Mouse (Mus musculus): Measurements from ENCODE around the gene Rab5b. TPM values are rescaled to one million over a fixed set of nuclear protein-coding genes. Genes with fewer than 3 reads are reported as not detected.

Gene Rab5b
- polyA plus RNA-seq, 1 experiment from 2014 or later: 106 TPM

DNA sequence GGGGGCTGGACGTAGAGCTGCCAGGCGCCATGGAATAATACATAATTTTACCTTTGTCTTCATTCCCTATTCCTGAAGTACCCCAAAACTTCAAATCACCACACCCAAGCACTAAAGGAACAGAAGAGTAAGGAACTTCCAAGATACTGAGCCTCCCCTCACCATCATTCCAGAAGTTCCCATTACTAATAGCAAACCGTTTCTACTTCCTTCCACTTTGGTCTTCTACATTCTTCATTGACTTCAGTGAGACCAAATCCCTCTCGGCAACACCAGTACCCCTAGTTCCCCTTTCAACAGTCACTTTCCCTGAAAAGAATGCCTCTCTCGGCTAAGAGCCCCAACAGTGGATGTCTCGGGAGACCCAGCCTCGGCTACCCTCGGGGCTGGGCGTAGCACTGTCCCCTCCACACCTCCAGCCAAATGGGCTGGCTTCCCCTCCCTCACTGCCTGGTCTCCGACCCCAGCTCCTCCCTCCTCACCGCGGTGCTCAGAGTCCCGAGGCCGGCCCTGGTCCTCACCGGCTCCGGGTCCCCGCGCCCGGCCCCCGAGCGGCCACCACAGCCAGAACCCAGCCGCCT, 563 bp downstream of the Rab5b start:
- H3K4me1 ChIP-seq (replicated peaks): peaks cover 16% of the 10 kb centered on the region
- WGBS: 2% methylated on average over 22 of the region's 22 CpGs
- ATAC-seq: no peak
- H3K4me3 ChIP-seq (replicated peaks): peak overlapping the region; percentile 93
- H3K27ac ChIP-seq: peak overlapping the region; percentile 98
- H3K27me3 ChIP-seq: no peaks in the 10 kb centered on the region
- no peaks in the 10 kb centered on the region for H3K9me3 ChIP-seq
- peak overlapping the region; percentile 96 for H3K9ac ChIP-seq (replicated peaks)
- no peaks in the 10 kb centered on the region for H3K36me3 ChIP-seq
- peak overlapping the region; percentile 78 for H3K4me2 ChIP-seq (replicated peaks)

DNA sequence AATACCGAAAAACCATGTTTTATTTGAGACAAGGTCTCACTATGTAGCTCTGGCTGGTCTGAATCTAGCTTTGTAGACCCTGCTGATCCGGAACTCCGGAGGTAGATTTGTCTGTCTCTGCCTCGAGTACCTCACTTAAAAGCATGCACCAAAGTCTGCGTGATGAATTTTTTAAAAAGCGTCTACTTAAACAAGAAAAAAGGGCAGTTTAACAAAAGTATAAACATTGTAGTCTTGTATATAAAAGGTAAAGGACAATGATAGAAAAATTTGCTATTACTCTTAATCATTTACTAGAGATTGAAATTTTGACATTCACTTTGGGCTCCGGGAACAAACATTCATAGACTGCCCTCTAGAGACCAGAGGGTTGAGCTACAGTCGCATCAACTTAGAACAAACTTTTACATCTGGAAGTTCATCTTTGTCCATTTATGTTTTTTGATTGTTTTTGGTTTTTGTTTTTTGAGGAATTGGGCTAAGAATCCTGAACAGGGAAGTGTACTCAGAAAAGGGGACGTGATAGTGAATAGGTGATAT, 21.5 kb downstream of the Rab5b start:
- Histone ChIP-seq H3K4me3 (replicated peaks) (peak overlapping the region; percentile 63), H3K9me3 (no peaks in the 10 kb centered on the region), H3K27ac (peak overlapping the region; percentile 30; the same call in 1 of the 2 replicates), H3K4me2 (replicated peaks) (peak overlapping the region; percentile 84), H3K36me3 (peaks cover 22% of the 10 kb centered on the region), H3K9ac (replicated peaks) (peak overlapping the region; percentile 75), H3K4me1 (replicated peaks) (peaks cover 14% of the 10 kb centered on the region), H3K27me3 (no peaks in the 10 kb centered on the region; the same call in 1 of the 2 replicates)
- WGBS: 2% methylated on average over 9 of the region's 9 CpGs
- no peak for ATAC-seq

- H3K27me3 ChIP-seq: no peaks in the 10 kb centered on the region; the same call in 1 of the 2 replicates
- peak within 1 kb of the TSS; percentile 75 for H3K9ac ChIP-seq (replicated peaks)
- H3K4me3 ChIP-seq (replicated peaks): peak within 1 kb of the TSS; percentile 63
- peaks cover 16% of the 10 kb centered on the region; the same call in 1 of the 2 replicates for H3K36me3 ChIP-seq
- ATAC-seq: peak; percentile 96
- peaks cover 17% of the 10 kb centered on the region for H3K4me1 ChIP-seq (replicated peaks)
- no peaks in the 10 kb centered on the region for H3K9me3 ChIP-seq
- peak within 1 kb of the TSS; percentile 30 for H3K27ac ChIP-seq
- under 1% methylated on average over 60 of the region's 60 CpGs for WGBS
- H3K4me2 ChIP-seq (replicated peaks): peak within 1 kb of the TSS; percentile 84
Observed at GRCm38 (mm10) chr10:128673763-128674468, 22.1 kb downstream of the Rab5b start, which contains the start of gene Suox. Gene Suox, minus strand, starts transcription at chr10:128674073.

DNA sequence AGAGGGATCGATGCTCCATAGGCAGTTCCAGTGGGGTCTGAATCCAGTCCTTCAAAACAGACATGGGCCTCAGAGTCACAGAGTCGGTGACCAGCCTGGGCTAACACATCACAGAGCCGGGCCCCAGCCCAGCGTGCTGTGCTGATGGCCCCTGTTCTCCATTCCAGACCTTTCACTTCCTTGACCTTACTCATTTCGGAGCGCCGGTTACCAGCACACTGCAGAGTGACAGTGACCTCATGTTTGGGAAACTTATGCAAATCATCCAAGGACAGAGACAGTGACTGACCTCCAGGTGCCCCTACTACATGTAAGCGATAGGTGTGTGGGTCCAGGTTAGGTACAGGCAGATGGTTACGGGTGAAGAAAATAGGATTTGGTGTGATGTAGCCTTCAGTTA, 24.9 kb downstream of the Rab5b start:
- Histone ChIP-seq H3K4me3 (replicated peaks) (no peak overlapping the region), H3K27me3 (no peaks in the 10 kb centered on the region; the same call in 1 of the 2 replicates), H3K9ac (replicated peaks) (no peak overlapping the region), H3K36me3 (peaks cover 13% of the 10 kb centered on the region; the same call in 1 of the 2 replicates), H3K9me3 (no peaks in the 10 kb centered on the region), H3K27ac (no peak overlapping the region), H3K4me2 (replicated peaks) (no peak overlapping the region), H3K4me1 (replicated peaks) (peaks cover 26% of the 10 kb centered on the region)
- 93% methylated on average over 9 of the region's 9 CpGs for WGBS
- ATAC-seq: no peak

GRCm38 (mm10) chr10:128668790-128669672, 27.0 kb downstream of the Rab5b start:
- H3K27ac ChIP-seq: peak overlapping the region; percentile 69
- H3K27me3 ChIP-seq: no peaks in the 10 kb centered on the region; the same call in 1 of the 2 replicates
- under 1% methylated on average over 42 of the region's 42 CpGs for WGBS
- peak overlapping the region; percentile 85 for H3K9ac ChIP-seq (replicated peaks)
- peak overlapping the region; percentile 61 for H3K4me3 ChIP-seq (replicated peaks)
- H3K4me1 ChIP-seq (replicated peaks): peaks cover 23% of the 10 kb centered on the region
- no peaks in the 10 kb centered on the region for H3K9me3 ChIP-seq
- peak overlapping the region; percentile 77 for H3K4me2 ChIP-seq (replicated peaks)
- H3K36me3 ChIP-seq: peaks cover 11% of the 10 kb centered on the region; the same call in 1 of the 2 replicates
- peak; percentile 58 for ATAC-seq

DNA sequence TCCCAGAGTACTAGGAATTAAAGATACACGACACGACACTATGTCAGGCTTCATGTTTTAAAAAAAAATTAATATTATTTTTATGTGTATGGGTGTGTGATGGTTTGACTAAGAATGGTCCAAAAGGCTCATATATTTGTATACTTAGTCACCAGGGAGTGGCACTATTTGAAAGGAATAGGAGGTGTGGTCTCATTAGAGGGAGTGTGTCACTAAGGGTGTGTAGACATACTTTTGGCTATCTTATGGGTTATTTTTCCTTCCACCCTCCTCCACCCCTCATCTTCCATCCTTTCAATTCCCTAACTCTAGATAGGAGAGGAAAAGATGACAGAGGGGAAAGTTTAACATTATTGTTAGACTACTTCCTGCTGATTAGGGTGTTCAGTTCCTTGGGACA, 30.3 kb downstream of the Rab5b start:
- ATAC-seq: no peak
- H3K9me3 ChIP-seq: no peaks in the 10 kb centered on the region
- no peaks in the 10 kb centered on the region; the same call in 1 of the 2 replicates for H3K27me3 ChIP-seq
- no peak overlapping the region for H3K4me2 ChIP-seq (replicated peaks)
- H3K36me3 ChIP-seq: peaks cover 4% of the 10 kb centered on the region; the same call in 1 of the 2 replicates
- H3K4me3 ChIP-seq (replicated peaks): no peak overlapping the region
- H3K27ac ChIP-seq: no peak overlapping the region
- WGBS: 92% methylated on average over 2 of the region's 2 CpGs
- H3K9ac ChIP-seq (replicated peaks): no peak overlapping the region
- H3K4me1 ChIP-seq (replicated peaks): peaks cover 12% of the 10 kb centered on the region

GRCm38 (mm10) chr10:128665307-128665706, 30.8 kb downstream of the Rab5b start:
- ATAC-seq: no peak
- 83% methylated on average over 3 of the region's 3 CpGs for WGBS
- Histone ChIP-seq H3K27me3 (no peaks in the 10 kb centered on the region), H3K4me1 (replicated peaks) (peaks cover 12% of the 10 kb centered on the region), H3K4me2 (replicated peaks) (no peak overlapping the region), H3K9ac (replicated peaks) (no peak overlapping the region), H3K4me3 (replicated peaks) (no peak overlapping the region), H3K27ac (no peak overlapping the region), H3K36me3 (no peaks in the 10 kb centered on the region), H3K9me3 (no peaks in the 10 kb centered on the region)

DNA sequence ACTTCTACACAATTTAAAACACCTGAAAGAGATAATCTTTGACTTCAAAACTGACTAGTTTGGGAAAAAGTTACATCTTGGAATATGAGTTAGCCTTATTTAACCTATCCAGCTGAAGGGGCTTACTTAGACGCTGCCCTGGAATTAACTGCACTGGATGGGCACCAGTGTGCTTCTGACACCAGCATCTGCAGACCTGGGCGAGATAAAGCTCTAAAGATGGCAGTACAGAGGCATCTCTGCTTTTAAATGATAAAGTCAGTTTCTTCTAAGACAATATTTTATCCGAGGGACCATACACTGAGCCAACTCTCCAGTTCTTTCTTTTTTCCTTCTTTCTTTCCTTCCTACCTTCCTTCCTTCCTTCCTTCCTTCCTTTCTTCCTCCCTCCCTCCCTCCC, 31.3 kb downstream of the Rab5b start:
- Histone ChIP-seq H3K27me3 (no peaks in the 10 kb centered on the region), H3K36me3 (no peaks in the 10 kb centered on the region), H3K4me3 (replicated peaks) (no peak overlapping the region), H3K9ac (replicated peaks) (no peak overlapping the region), H3K27ac (no peak overlapping the region), H3K4me1 (replicated peaks) (peaks cover 12% of the 10 kb centered on the region), H3K9me3 (no peaks in the 10 kb centered on the region), H3K4me2 (replicated peaks) (no peak overlapping the region)
- 67% methylated on average over 3 of the region's 3 CpGs for WGBS
- ATAC-seq: no peak

DNA sequence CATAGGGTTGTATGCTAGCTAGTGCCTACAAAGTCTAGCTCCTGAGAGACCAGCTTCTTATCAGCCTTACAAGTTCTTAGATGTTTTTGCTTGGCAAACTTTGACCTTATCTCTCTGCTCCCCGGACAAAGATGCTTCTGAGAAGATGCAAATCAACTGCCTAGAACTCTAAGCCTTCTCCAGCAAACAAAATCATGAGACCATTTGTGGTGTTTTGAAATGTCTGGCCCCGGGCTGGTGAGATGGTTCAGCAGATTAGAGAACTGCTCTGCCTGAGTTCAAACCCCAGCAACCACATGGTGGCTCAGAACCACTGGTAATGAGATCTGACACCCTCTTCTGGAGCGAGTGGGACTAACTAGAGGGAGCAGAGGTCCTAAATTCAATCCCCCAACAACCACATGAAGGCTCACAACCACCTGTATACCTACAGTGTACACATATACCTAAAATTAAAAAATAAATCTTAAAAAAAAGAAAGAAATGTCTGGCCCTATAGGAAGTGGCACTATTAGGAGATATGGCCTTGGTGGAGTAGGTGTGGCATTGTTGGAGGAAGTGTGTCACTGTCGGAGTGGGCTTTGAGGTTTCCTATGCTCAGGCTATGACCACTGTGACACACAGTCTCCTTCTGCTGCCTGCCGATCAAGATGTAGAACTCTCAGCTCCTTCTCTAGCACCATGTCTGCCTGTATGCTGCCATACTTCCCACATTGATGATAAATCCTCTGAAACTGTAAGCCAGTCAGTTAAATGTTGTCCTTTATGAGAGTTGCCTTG, 32.4 kb downstream of the Rab5b start:
- Histone ChIP-seq H3K4me2 (replicated peaks) (no peak overlapping the region), H3K9ac (replicated peaks) (no peak overlapping the region), H3K27me3 (no peaks in the 10 kb centered on the region), H3K9me3 (no peaks in the 10 kb centered on the region), H3K36me3 (no peaks in the 10 kb centered on the region), H3K4me3 (replicated peaks) (no peak overlapping the region), H3K4me1 (replicated peaks) (peaks cover 9% of the 10 kb centered on the region), H3K27ac (no peak overlapping the region)
- no peak for ATAC-seq
- 68% methylated on average over 5 of the region's 5 CpGs for WGBS

GRCm38 (mm10) chr10:128662465-128662864, 33.6 kb downstream of the Rab5b start:
- H3K9me3 ChIP-seq: no peaks in the 10 kb centered on the region
- no peak overlapping the region for H3K9ac ChIP-seq (replicated peaks)
- no peak overlapping the region for H3K4me2 ChIP-seq (replicated peaks)
- no peak overlapping the region for H3K4me3 ChIP-seq (replicated peaks)
- no peak overlapping the region for H3K27ac ChIP-seq
- no peaks in the 10 kb centered on the region for H3K36me3 ChIP-seq
- H3K4me1 ChIP-seq (replicated peaks): no peaks in the 10 kb centered on the region
- no peak for ATAC-seq
- H3K27me3 ChIP-seq: no peaks in the 10 kb centered on the region

DNA sequence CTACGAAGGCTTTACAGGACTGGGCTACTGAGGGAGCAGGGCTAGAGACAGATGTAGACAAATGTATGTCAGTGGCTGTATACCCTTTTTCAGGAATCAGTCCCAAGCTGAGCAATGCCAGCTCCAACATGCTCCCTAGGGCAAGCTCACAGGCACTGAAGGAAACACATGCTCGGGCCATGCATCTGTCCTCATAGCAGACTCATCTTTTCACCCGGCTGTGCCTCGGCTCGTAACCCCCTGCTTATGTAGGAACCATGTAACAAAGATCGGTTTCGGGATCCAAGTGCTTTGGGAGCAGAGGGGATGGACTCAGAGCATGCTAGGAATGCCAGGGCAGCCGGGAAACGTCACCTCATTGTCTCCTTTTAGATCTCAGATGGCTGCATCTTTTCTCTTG, 36.6 kb downstream of the Rab5b start:
- no peak overlapping the region for H3K4me2 ChIP-seq (replicated peaks)
- H3K9ac ChIP-seq (replicated peaks): no peak overlapping the region
- no peak for ATAC-seq
- no peaks in the 10 kb centered on the region for H3K4me1 ChIP-seq (replicated peaks)
- H3K27ac ChIP-seq: no peak overlapping the region
- H3K4me3 ChIP-seq (replicated peaks): no peak overlapping the region
- H3K36me3 ChIP-seq: no peaks in the 10 kb centered on the region
- no peaks in the 10 kb centered on the region for H3K27me3 ChIP-seq
- WGBS: 62% methylated on average over 9 of the region's 9 CpGs
- H3K9me3 ChIP-seq: no peaks in the 10 kb centered on the region
